8 mouse cellular contexts compared by ENCODE assay signal in the genomic region with DNA sequence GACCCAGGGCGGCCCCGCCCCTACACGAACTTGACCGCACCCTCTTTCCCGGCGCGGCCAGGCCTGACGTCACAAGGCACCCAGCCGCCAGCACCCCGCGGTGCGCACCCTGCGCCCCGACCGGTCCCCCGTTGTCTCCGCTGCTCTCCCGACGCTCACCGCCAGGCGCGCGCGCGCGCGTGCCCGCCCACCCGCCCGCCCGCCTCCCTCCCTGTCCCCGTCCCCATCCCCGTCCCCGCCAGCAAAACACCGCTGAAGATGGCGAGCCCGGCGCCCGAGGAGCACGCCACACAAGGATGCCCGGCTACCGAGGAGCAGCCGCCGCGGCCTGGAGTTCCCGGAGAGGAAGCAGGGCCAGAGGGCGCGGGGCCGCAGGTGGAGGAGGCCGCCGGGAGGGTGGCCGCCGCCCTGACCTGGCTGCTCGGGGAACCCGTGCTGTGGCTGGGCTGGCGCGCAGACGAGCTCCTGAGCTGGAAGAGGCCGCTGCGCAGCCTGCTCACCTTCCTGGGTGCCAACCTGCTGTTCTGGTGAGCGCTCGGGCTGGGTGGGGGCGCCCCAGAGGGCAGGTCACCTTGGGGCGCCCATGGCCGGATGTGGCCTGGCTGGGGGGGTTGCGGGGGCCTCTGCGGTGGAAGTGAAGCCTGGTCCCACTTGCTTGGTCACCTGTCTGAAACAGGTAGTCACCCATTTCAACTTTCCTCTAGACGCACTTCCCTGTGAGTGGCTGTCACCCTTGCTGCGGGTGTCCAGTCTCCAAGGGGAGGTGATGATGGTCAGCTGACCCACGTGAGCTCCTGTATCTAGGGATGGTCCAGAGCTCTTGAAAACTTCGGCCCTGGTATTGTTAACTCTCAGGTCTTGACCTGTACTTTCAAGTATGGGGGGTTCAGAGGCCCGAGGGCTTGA. TPM values are rescaled to one million over a fixed set of nuclear protein-coding genes. Genes with fewer than 3 reads are reported as not detected.
DNase-seq lines count a peak whose midpoint lies in the region; ATAC-seq lines count a peak whose summit lies in the region.

TSS of gene Retreg1 (plus strand) at position 95 of the 906 bp plus-strand sequence.

- peak within 1 kb of the TSS; percentile 88 for H3K4me2 ChIP-seq in hindbrain, embryonic 14.5 days (replicated peaks)

- H3K27me3 ChIP-seq in hindbrain, embryonic 14.5 days (ENCODE audit: control insufficient read depth, insufficient read depth, low read length): no peaks in the 10 kb centered on the region

- H3K36me3 ChIP-seq in hindbrain, embryonic 14.5 days (replicated peaks; ENCODE audit: control insufficient read depth, insufficient read depth): no peaks in the 10 kb centered on the region

- peak; percentile 91 for ATAC-seq in hindbrain, embryonic 14.5 days (ENCODE audit: low FRiP score)

- H3K4me3 ChIP-seq in hindbrain, embryonic 14.5 days (replicated peaks; ENCODE audit: low read length): peak within 1 kb of the TSS; percentile 88

- no peaks in the 10 kb centered on the region for H3K9me3 ChIP-seq in hindbrain, embryonic 14.5 days (ENCODE audit: control insufficient read depth, low read length)

- H3K27ac ChIP-seq in hindbrain, embryonic 14.5 days: peak within 1 kb of the TSS; percentile 70

- peaks cover 5% of the 10 kb centered on the region; the same call in 1 of the 2 replicates for H3K4me1 ChIP-seq in hindbrain, embryonic 14.5 days (replicated peaks; ENCODE audit: control insufficient read depth, insufficient read depth, low read length)

- peak within 1 kb of the TSS; percentile 92 for H3K9ac ChIP-seq in hindbrain, embryonic 14.5 days

- peak; percentile 81 for DNase-seq in NIH3T3 (ENCODE audit: low read depth)
- DNase-seq in cerebellum, postnatal 14 days: peak; percentile 73 to 76
- DNase-seq in gastrocnemius, adult 18-20 months (ENCODE audit: low spot score): peak; percentile 74
- peak; percentile 54 for DNase-seq in hindbrain, embryonic 14.5 days (ENCODE audit: low spot score)
- peak; percentile 80 to 81 for DNase-seq in left cerebral cortex, adult 18-20 months (ENCODE audit: low spot score in 2 of 2)
- peak; percentile 90 to 91 for DNase-seq in lung, postnatal 4 days
- DNase-seq in retina, embryonic 14.5 days (ENCODE audit: low spot score): peak; percentile 61
- DNase-seq in thymus, postnatal 36 days: peak; percentile 85 to 89

- WGBS in hindbrain, embryonic 14.5 days: 1% methylated on average over 46 of the region's 72 CpGs

RNA-seq across cellular contexts. Expression of gene Retreg1, which starts in this region (rescaled TPM):
- 100 to 1,000 TPM; 171 to 293 TPM for total RNA-seq in gastrocnemius, adult 18-20 months (2021)
- polyA plus RNA-seq in hindbrain, embryonic 14.5 days (2014; fragmentation: Nextera tagmentation; extraction: Ambion mirVana): 15.3 and 19.7 TPM in 2 replicates
- 10 to 100 TPM; 34.4 to 36.1 TPM for total RNA-seq in left cerebral cortex, adult 18-20 months (2021)

Comparison
In these comparisons a context has a peak if more than half of its experiments do, and no peak if none do; other contexts are left out.
1. Peak in every context shown above with its lines: DNase-seq, ATAC-seq, H3K4me3 ChIP-seq and H3K27ac ChIP-seq.
2. RNA of gene Retreg1 (total RNA-seq): 171 to 293 TPM in gastrocnemius, adult 18-20 months; 34.4 to 36.1 TPM in left cerebral cortex, adult 18-20 months; every median in the first group is over 4 times any median in the second.